Mouse (Mus musculus) lung, postnatal 0 days (tissue): ENCODE measurements at regions not wholly inside any gene's neighbourhood (a gene's known extent, or its start where the extent isn't known, plus 50 kb on each side); places are given as distances from the start of the nearest gene placed in this dataset.

ENCODE experiments used
- CTCF ChIP-seq: IDR thresholded peaks from 2 replicates; pipeline ENCODE4 v1.5.1; 2016; ENCODE audit warnings: antibody characterized with exemption, mild to moderate bottlenecking
- EP300 ChIP-seq: IDR thresholded peaks from 2 replicates; pipeline ENCODE4 v1.6.1; 2016; ENCODE audit warnings: antibody characterized with exemption, mild to moderate bottlenecking, control low read depth

- TF ChIP-seq CTCF (no peak), EP300 (no peak)
Measured at GRCm38 (mm10) chr10:9338207-9338801, 336.7 kb downstream of the Samd5 start.
